Mouse (Mus musculus): ENCODE measurements around the gene Wdr81. TPM values are rescaled to one million over a fixed set of nuclear protein-coding genes. Genes with fewer than 3 reads are reported as not detected.

The Wdr81 gene
- polyA plus RNA-seq, 1 experiment from 2014 or later: 7.7 TPM

- ATAC-seq (replicated peaks): no peak
- 87% methylated on average over 3 of the region's 3 CpGs for WGBS
- no peak overlapping the region for H3K27ac ChIP-seq (replicated peaks)
Observed at GRCm38 (mm10) chr11:75423091-75423490, 31.4 kb downstream of the Wdr81 start.

DNA sequence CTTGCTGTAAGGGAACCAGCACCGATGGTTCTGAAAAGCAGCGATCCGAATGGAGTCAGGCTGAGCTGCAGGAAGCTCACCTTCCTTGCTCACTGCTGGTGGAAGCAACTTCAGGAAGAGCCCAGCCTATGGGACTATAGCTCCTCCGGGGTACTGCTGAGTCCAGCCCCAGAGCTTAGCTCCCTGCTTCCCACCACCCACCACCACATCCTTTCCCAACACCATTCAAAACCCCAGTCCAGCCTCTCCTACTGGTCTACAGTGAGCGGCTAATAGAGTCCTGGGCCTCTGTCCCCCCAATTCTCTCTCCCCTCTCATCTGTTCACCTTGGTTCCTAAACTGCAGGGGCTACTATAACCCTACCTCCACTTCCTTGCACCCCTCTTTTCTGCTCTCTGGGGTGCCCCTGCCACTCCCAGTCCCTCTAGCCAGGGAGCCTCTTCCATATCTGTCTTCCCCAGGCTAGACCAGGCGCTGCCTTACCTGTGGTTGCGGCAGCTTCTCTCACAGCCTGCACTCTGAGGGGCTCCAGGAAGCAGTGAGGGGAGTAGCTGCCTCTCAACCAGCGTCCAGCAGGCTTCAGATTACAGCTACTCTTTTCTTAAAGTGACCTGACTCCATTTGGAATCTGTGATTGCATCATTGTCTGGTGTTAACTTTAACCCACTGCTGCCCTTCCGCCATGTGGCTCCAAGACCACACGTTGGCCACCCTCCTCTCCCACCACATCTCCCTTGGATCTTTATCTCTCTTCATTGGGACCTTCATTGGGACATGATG is 32.3 kb downstream of the Wdr81 start, which contains the start of gene Serpinf1:
Serpinf1 (minus strand) TSS at position 689 of the 780 bp plus-strand sequence.
- 55% methylated on average over 10 of the region's 10 CpGs for WGBS
- no peak within 1 kb of the TSS for H3K4me2 ChIP-seq (replicated peaks)
- H3K9me3 ChIP-seq: no peaks in the 10 kb centered on the region
- ATAC-seq (replicated peaks): no peak
- H3K4me3 ChIP-seq: no peak within 1 kb of the TSS
- no peaks in the 10 kb centered on the region for H3K27me3 ChIP-seq
- H3K9ac ChIP-seq (replicated peaks): no peak within 1 kb of the TSS
- H3K4me1 ChIP-seq: no peaks in the 10 kb centered on the region
- no peaks in the 10 kb centered on the region for H3K36me3 ChIP-seq
- H3K27ac ChIP-seq (replicated peaks): no peak within 1 kb of the TSS

More at GRCm38 (mm10) chr11:75423091-75423490, 31.4 kb downstream of the Wdr81 start:
- Histone ChIP-seq H3K36me3 (no peaks in the 10 kb centered on the region), H3K4me2 (replicated peaks) (no peak overlapping the region), H3K4me3 (no peak overlapping the region), H3K9me3 (no peaks in the 10 kb centered on the region), H3K9ac (replicated peaks) (no peak overlapping the region), H3K27me3 (no peaks in the 10 kb centered on the region), H3K4me1 (no peaks in the 10 kb centered on the region)

DNA sequence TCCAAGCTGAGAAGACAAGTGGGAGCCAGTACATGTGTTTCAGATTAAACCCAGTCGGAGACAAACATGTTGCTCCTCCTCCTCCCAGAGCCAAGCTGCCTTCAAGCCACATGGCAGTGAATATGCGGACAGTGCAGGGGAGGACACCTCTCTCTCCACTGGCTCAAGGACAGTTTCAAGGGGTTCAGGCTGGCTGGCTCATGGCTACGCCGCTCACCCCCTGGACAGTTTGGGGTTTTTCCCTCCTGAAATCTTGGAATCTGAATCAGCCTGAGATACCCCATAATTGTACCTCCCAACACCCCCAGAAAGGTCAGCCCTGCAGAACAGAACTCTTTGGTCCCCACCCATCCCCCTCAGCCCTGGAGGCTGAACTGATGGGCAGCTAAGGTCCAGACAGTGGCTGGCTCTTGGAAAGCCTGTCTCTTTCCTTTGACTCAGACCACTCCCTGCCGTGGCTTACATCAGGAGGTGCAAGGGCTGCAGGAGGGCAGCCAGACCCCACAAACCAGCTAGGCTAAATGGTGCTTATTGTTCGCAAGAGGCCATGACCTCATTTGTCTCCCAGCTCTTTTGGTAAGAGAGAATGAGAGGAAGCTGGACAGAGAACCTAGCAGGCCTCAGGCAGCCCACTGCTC is 33.0 kb downstream of the Wdr81 start:
- no peak overlapping the region for H3K4me3 ChIP-seq
- no peaks in the 10 kb centered on the region for H3K27me3 ChIP-seq

GRCm38 (mm10) chr11:75420810-75421374 is 33.6 kb downstream of the Wdr81 start:
- no peaks in the 10 kb centered on the region for H3K36me3 ChIP-seq
- no peak overlapping the region for H3K9ac ChIP-seq (replicated peaks)
- no peaks in the 10 kb centered on the region for H3K4me1 ChIP-seq
- WGBS: 67% methylated on average over 5 of the region's 5 CpGs
- H3K9me3 ChIP-seq: no peaks in the 10 kb centered on the region
- no peak overlapping the region for H3K4me3 ChIP-seq
- H3K27me3 ChIP-seq: no peaks in the 10 kb centered on the region
- H3K4me2 ChIP-seq (replicated peaks): no peak overlapping the region
- no peak for ATAC-seq (replicated peaks)
- no peak overlapping the region for H3K27ac ChIP-seq (replicated peaks)

More for the DNA sequence above, 33.0 kb downstream of the Wdr81 start:
- WGBS: 45% methylated on average over 6 of the region's 6 CpGs
- no peaks in the 10 kb centered on the region for H3K4me1 ChIP-seq
- ATAC-seq (replicated peaks): no peak
- no peak overlapping the region for H3K9ac ChIP-seq (replicated peaks)
- H3K4me2 ChIP-seq (replicated peaks): no peak overlapping the region
- H3K36me3 ChIP-seq: no peaks in the 10 kb centered on the region
- H3K27ac ChIP-seq (replicated peaks): no peak overlapping the region
- H3K9me3 ChIP-seq: no peaks in the 10 kb centered on the region

DNA sequence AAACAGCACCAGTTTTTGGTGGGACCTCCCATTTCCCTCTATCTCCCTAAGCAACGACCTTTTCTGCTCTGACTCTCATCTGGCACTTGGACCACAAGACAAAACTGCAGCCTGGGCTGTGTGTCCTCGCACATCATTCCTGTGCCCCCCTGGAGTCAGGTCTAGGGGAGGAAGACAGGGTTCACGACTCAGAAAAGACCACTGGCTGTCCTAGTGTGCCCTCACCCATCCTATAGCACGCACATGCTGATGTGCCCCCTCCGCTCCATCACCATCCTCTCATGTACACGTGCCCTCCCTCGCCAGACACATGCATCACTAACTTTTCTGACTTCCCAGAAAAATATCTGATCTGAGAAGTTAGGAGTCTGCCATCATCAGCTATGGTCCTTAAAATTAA is 34.5 kb downstream of the Wdr81 start:
- WGBS: 85% methylated on average over 7 of the region's 7 CpGs
- H3K4me2 ChIP-seq (replicated peaks): no peak overlapping the region
- no peaks in the 10 kb centered on the region for H3K27me3 ChIP-seq
- no peak overlapping the region for H3K4me3 ChIP-seq
- no peak overlapping the region for H3K27ac ChIP-seq (replicated peaks)
- H3K4me1 ChIP-seq: no peaks in the 10 kb centered on the region
- H3K36me3 ChIP-seq: no peaks in the 10 kb centered on the region
- no peak for ATAC-seq (replicated peaks)
- H3K9me3 ChIP-seq: no peaks in the 10 kb centered on the region
- H3K9ac ChIP-seq (replicated peaks): no peak overlapping the region

DNA sequence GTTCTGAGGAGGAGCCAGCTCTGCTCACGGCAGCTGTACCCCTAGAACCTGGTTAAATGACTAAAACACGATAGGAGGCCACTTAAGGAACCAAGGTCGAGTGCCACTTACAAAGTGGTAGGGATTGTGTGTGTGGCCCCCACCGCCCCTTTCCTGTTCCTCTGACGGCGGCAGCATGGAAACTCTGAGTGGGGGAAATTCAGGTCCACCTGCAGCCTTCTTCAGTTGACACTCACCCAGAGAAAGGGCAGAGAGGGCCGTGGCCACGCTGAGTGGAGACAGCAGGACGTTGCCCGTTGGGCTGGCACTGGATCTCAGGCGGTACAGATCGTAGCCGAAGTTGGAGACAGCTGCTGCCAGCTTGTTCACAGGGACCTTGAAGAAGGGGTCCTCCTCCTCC is 38.5 kb downstream of the Wdr81 start:
- Histone ChIP-seq H3K4me1 (no peaks in the 10 kb centered on the region), H3K9me3 (no peaks in the 10 kb centered on the region), H3K9ac (replicated peaks) (no peak overlapping the region), H3K4me3 (no peak overlapping the region), H3K4me2 (replicated peaks) (no peak overlapping the region), H3K27ac (replicated peaks) (no peak overlapping the region), H3K36me3 (no peaks in the 10 kb centered on the region), H3K27me3 (no peaks in the 10 kb centered on the region)
- WGBS: 87% methylated on average over 13 of the region's 13 CpGs
- ATAC-seq (replicated peaks): no peak

GRCm38 (mm10) chr11:75415096-75415495 is 39.4 kb downstream of the Wdr81 start:
- Histone ChIP-seq H3K27me3 (no peaks in the 10 kb centered on the region), H3K4me3 (no peak overlapping the region), H3K9me3 (no peaks in the 10 kb centered on the region), H3K36me3 (no peaks in the 10 kb centered on the region), H3K9ac (replicated peaks) (no peak overlapping the region), H3K27ac (replicated peaks) (no peak overlapping the region), H3K4me1 (no peaks in the 10 kb centered on the region), H3K4me2 (replicated peaks) (no peak overlapping the region)
- no peak for ATAC-seq (replicated peaks)
- WGBS: 46% methylated on average over 7 of the region's 7 CpGs

GRCm38 (mm10) chr11:75410591-75410990 is 43.9 kb downstream of the Wdr81 start:
- Histone ChIP-seq H3K4me2 (replicated peaks) (no peak overlapping the region), H3K4me1 (no peaks in the 10 kb centered on the region), H3K9me3 (no peaks in the 10 kb centered on the region), H3K36me3 (no peaks in the 10 kb centered on the region), H3K4me3 (no peak overlapping the region), H3K9ac (replicated peaks) (no peak overlapping the region), H3K27ac (replicated peaks) (no peak overlapping the region), H3K27me3 (no peaks in the 10 kb centered on the region)
- ATAC-seq (replicated peaks): no peak
- WGBS: 91% methylated on average over 7 of the region's 7 CpGs

- no peak overlapping the region for H3K4me2 ChIP-seq (replicated peaks)
- H3K4me1 ChIP-seq: no peaks in the 10 kb centered on the region
- H3K27me3 ChIP-seq: no peaks in the 10 kb centered on the region
- H3K9me3 ChIP-seq: no peaks in the 10 kb centered on the region
- no peak overlapping the region for H3K4me3 ChIP-seq
- WGBS: 80% methylated on average over 17 of the region's 17 CpGs
- ATAC-seq (replicated peaks): no peak
- no peak overlapping the region for H3K27ac ChIP-seq (replicated peaks)
- no peaks in the 10 kb centered on the region for H3K36me3 ChIP-seq
- H3K9ac ChIP-seq (replicated peaks): no peak overlapping the region
Observed at GRCm38 (mm10) chr11:75409679-75410575, 44.6 kb downstream of the Wdr81 start.

- no peaks in the 10 kb centered on the region for H3K36me3 ChIP-seq
- H3K9ac ChIP-seq (replicated peaks): no peak overlapping the region
- no peaks in the 10 kb centered on the region for H3K4me1 ChIP-seq
- WGBS: 45% methylated on average over 3 of the region's 3 CpGs
- H3K4me2 ChIP-seq (replicated peaks): no peak overlapping the region
- H3K27me3 ChIP-seq: no peaks in the 10 kb centered on the region
- no peaks in the 10 kb centered on the region for H3K9me3 ChIP-seq
- no peak for ATAC-seq (replicated peaks)
- no peak overlapping the region for H3K4me3 ChIP-seq
- H3K27ac ChIP-seq (replicated peaks): no peak overlapping the region
Observed at GRCm38 (mm10) chr11:75406865-75407264, 47.7 kb downstream of the Wdr81 start.

DNA sequence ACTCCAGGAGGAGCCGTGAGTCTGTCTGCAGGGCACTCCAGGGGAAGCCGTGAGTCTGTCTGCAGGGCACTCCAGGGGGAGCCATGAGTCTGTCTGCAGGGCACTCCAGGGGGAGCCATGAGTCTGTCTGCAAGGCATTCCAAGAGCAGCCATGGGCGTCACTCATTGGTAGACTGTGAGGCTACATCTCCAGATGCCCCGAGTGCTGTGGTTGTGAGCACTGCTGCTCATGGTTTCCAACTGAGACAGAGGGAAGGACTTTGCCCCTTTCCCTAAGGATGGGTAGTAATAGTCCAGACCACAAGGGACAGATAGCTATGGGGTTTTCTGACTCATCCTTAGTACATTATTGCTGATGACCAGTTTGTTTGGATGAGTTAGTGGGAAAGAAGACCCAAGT is 48.4 kb downstream of the Wdr81 start:
- H3K9me3 ChIP-seq: no peaks in the 10 kb centered on the region
- H3K36me3 ChIP-seq: no peaks in the 10 kb centered on the region
- no peak overlapping the region for H3K9ac ChIP-seq (replicated peaks)
- ATAC-seq (replicated peaks): no peak
- no peak overlapping the region for H3K4me3 ChIP-seq
- WGBS: 75% methylated on average over 4 of the region's 4 CpGs
- no peak overlapping the region for H3K27ac ChIP-seq (replicated peaks)
- no peaks in the 10 kb centered on the region for H3K4me1 ChIP-seq
- H3K4me2 ChIP-seq (replicated peaks): no peak overlapping the region
- H3K27me3 ChIP-seq: no peaks in the 10 kb centered on the region

DNA sequence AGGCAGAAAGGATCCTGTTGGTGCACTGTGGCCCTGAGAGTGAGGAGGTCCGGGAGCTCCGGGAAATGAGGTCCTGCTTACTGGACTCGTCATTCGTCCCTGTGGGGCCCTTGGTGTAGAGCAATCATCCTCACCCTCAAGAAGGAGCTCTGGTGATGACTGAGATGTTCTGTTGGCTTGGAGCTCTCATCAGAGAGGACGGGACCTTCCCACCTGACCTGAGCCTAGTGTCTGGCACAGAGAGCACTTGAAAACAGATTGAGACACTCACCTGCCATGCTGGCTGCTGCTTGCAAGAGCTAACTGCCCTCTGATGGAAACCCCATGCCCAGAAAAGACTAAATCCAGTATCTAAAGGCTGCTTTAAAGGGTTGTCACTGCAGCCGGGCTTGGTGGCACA is 49.7 kb downstream of the Wdr81 start:
- Histone ChIP-seq H3K4me3 (no peak overlapping the region), H3K36me3 (no peaks in the 10 kb centered on the region), H3K27me3 (no peaks in the 10 kb centered on the region), H3K9ac (replicated peaks) (no peak overlapping the region), H3K27ac (replicated peaks) (no peak overlapping the region), H3K4me2 (replicated peaks) (no peak overlapping the region), H3K4me1 (no peaks in the 10 kb centered on the region), H3K9me3 (no peaks in the 10 kb centered on the region)
- 88% methylated on average over 6 of the region's 6 CpGs for WGBS
- no peak for ATAC-seq (replicated peaks)

Data from forebrain, embryonic 15.5 days (tissue).